Mouse (Mus musculus) adrenal gland, postnatal 10 days (tissue): Measurements from ENCODE around the gene Klb. TPM values are rescaled to one million over a fixed set of nuclear protein-coding genes. Genes with fewer than 3 reads are reported as not detected.

ENCODE experiments used
- DNase-seq: peaks from one replicate; pipeline ENCODE4 v3.0.0; 2021; ENCODE audit warnings: mixed read lengths
- total RNA-seq, 2 experiments: library from RNA; stranded (reverse); gene quantifications; 2 replicates each; pipeline ENCODE4 v1.2.3; 2021

Gene Klb
- total RNA-seq, 2 experiments from 2014 or later, result 19.4 to 19.9 TPM

GRCm38 (mm10) chr5:65374746-65375145 lies 26.6 kb downstream of the Klb start:
- DNase-seq, result peak; percentile 26

GRCm38 (mm10) chr5:65385704-65386103 lies 37.6 kb downstream of the Klb start:
- DNase-seq, result no peak

GRCm38 (mm10) chr5:65387008-65387867 lies 39.1 kb downstream of the Klb start:
- DNase-seq, result no peak

GRCm38 (mm10) chr5:65390648-65391644 lies 42.8 kb downstream of the Klb start, which contains the start of the genes Rpl9 and Lias:
TSS of gene Rpl9 (minus strand) at chr5:65391444.
TSS of gene Lias (plus strand) at chr5:65391497.
- DNase-seq, result peak; percentile 99

GRCm38 (mm10) chr5:65391753-65392152 lies 43.6 kb downstream of the Klb start:
- no peak for DNase-seq

GRCm38 (mm10) chr5:65394425-65394824 lies 46.3 kb downstream of the Klb start:
- DNase-seq, result no peak

GRCm38 (mm10) chr5:65401251-65401994 lies 53.3 kb downstream of the Klb start:
- DNase-seq, result peak; percentile 88

GRCm38 (mm10) chr5:65407989-65408388 lies 59.9 kb downstream of the Klb start:
- no peak for DNase-seq

GRCm38 (mm10) chr5:65415653-65416458 lies 67.7 kb downstream of the Klb start:
- DNase-seq, result peak; percentile 31

- no peak for DNase-seq
Observed at GRCm38 (mm10) chr5:65419136-65419535, 71.0 kb downstream of the Klb start.

- DNase-seq, result no peak
Observed at GRCm38 (mm10) chr5:65420822-65421221, 72.7 kb downstream of the Klb start.

GRCm38 (mm10) chr5:65422803-65423202 lies 74.7 kb downstream of the Klb start:
- no peak for DNase-seq

GRCm38 (mm10) chr5:65424215-65424614 lies 76.1 kb downstream of the Klb start:
- DNase-seq, result no peak

GRCm38 (mm10) chr5:65425251-65425650 lies 77.1 kb downstream of the Klb start:
- DNase-seq, result no peak

- no peak for DNase-seq
Observed at GRCm38 (mm10) chr5:65428321-65428720, 80.2 kb downstream of the Klb start.

- DNase-seq, result no peak
Observed at GRCm38 (mm10) chr5:65429441-65429840, 81.3 kb downstream of the Klb start.

Other genes starting within 250 kb of the Klb start
- gene Klhl5, start 240.8 kb upstream of the Klb start, total RNA-seq, result 10 to 100 TPM; 46.9 to 56.9 TPM
- gene Wdr19, start 148.6 kb upstream of the Klb start, total RNA-seq, result 1 to 10 TPM; 7.0 to 9.3 TPM
- gene Rfc1, start 12.6 kb upstream of the Klb start, total RNA-seq, result 10 to 100 TPM; 47.7 to 50.2 TPM
- gene Rpl9, start 43.1 kb downstream of the Klb start, total RNA-seq, result 1,000 to 10,000 TPM; 1,097 to 1,198 TPM
- gene Lias, start 43.2 kb downstream of the Klb start, total RNA-seq, result 10 to 100 TPM; 69.8 to 74.1 TPM
- 10 to 100 TPM; 46.9 to 47.9 TPM for gene Ugdh, start 87.6 kb downstream of the Klb start, total RNA-seq
- gene Gm43552, start 144.5 kb downstream of the Klb start, total RNA-seq, result not detected
- gene Smim14, start 188.9 kb downstream of the Klb start, total RNA-seq, result 100 to 1,000 TPM; 115 to 117 TPM
- gene Ube2k, start 188.9 kb downstream of the Klb start, total RNA-seq, result 10 to 100 TPM; 91.1 to 92.7 TPM